Mouse (Mus musculus) midbrain, embryonic 13.5 days (tissue): ENCODE measurements around the gene Usp45. TPM values are rescaled to one million over a fixed set of nuclear protein-coding genes. Genes with fewer than 3 reads are reported as not detected.

Source experiments
- ATAC-seq: fragments of 200-750 bp; cut with Nextera tagmentation; 2 replicates; pipeline ENCODE4 v1.8.0; 2017; ENCODE audit warnings: mild to moderate bottlenecking, moderate TSS enrichment, moderate library complexity
- H3K27ac ChIP-seq: fragments of 300-500 bp; sonication (generic); 2 replicates; pipeline ENCODE4 v1.5.1; 2015; ENCODE audit warnings: inconsistent platforms, mild to moderate bottlenecking, moderate library complexity
- H3K27me3 ChIP-seq: fragments of 300-500 bp; sonication (generic); 2 replicates; pipeline ENCODE4 v1.6.1; 2015; ENCODE audit warnings: mild to moderate bottlenecking, inconsistent platforms
- H3K36me3 ChIP-seq: fragments of 300-500 bp; sonication (generic); 2 replicates; pipeline ENCODE4 v1.6.1; 2015; ENCODE audit warnings: mild to moderate bottlenecking, inconsistent platforms
- H3K4me1 ChIP-seq: fragments of 300-500 bp; sonication (generic); replicated peaks from 2 replicates; pipeline ENCODE4 v1.6.1; 2015; ENCODE audit warnings: inconsistent platforms
- H3K4me2 ChIP-seq: fragments of 300-500 bp; sonication (generic); replicated peaks from 2 replicates; pipeline ENCODE4 v1.6.1; 2015; ENCODE audit warnings: moderate library complexity, mild to moderate bottlenecking, inconsistent platforms
- H3K4me3 ChIP-seq: fragments of 300-500 bp; sonication (generic); replicated peaks from 2 replicates; pipeline ENCODE4 v1.5.1; 2015; ENCODE audit warnings: mild to moderate bottlenecking, inconsistent platforms
- H3K9ac ChIP-seq: fragments of 300-500 bp; sonication (generic); replicated peaks from 2 replicates; pipeline ENCODE4 v1.6.1; 2015; ENCODE audit warnings: mild to moderate bottlenecking, inconsistent platforms
- H3K9me3 ChIP-seq: fragments of 300-500 bp; sonication (generic); 2 replicates; pipeline ENCODE4 v1.6.1; 2016; ENCODE audit warnings: mild to moderate bottlenecking, inconsistent platforms
- WGBS: fragments of 180-500 bp; shearing (Covaris S2); methylation state at CpG from one replicate; pipeline ENCODE4 v1.1.7; 2015; 5-methylcytosine and 5-hydroxymethylcytosine counted together
- polyA plus RNA-seq: library from polyadenylated mRNA; unstranded; fragments of >200 nt; fragmentation: Nextera tagmentation; extraction: Ambion mirVana; gene quantifications from 2 replicates; pipeline ENCODE4 v1.2.1, GENCODE M21; 2015

Gene Usp45
- polyA plus RNA-seq, 1 experiment from 2014 or later: 7.8 TPM

GRCm38 (mm10) chr4:21801620-21802019, 34.7 kb downstream of the Usp45 start:
- no peak overlapping the region for H3K4me2 ChIP-seq
- H3K36me3 ChIP-seq: peaks cover 54% of the 10 kb centered on the region
- 93% methylated on average over 2 of the region's 2 CpGs for WGBS

GRCm38 (mm10) chr4:21807204-21807603, 40.2 kb downstream of the Usp45 start:
- WGBS: 57% methylated on average over 5 of the region's 5 CpGs

More at GRCm38 (mm10) chr4:21801620-21802019, 34.7 kb downstream of the Usp45 start:
- no peaks in the 10 kb centered on the region for H3K27me3 ChIP-seq
- no peaks in the 10 kb centered on the region for H3K4me1 ChIP-seq
- no peak overlapping the region for H3K27ac ChIP-seq
- no peak overlapping the region for H3K4me3 ChIP-seq
- no peaks in the 10 kb centered on the region for H3K9me3 ChIP-seq
- no peak overlapping the region for H3K9ac ChIP-seq
- ATAC-seq: no peak

GRCm38 (mm10) chr4:21810608-21811007, 43.7 kb downstream of the Usp45 start:
- Histone ChIP-seq H3K36me3 (peaks cover 29% of the 10 kb centered on the region), H3K9ac (no peak overlapping the region), H3K27ac (no peak overlapping the region), H3K9me3 (no peaks in the 10 kb centered on the region), H3K4me2 (no peak overlapping the region), H3K4me3 (no peak overlapping the region), H3K27me3 (no peaks in the 10 kb centered on the region), H3K4me1 (no peaks in the 10 kb centered on the region)
- no peak for ATAC-seq
- 91% methylated on average over 3 of the region's 3 CpGs for WGBS

More at GRCm38 (mm10) chr4:21807204-21807603, 40.2 kb downstream of the Usp45 start:
- no peak overlapping the region for H3K4me2 ChIP-seq
- no peak overlapping the region for H3K27ac ChIP-seq
- H3K9me3 ChIP-seq: no peaks in the 10 kb centered on the region
- no peaks in the 10 kb centered on the region for H3K27me3 ChIP-seq
- H3K36me3 ChIP-seq: peaks cover 43% of the 10 kb centered on the region
- H3K9ac ChIP-seq: no peak overlapping the region
- ATAC-seq: no peak
- H3K4me3 ChIP-seq: no peak overlapping the region
- no peaks in the 10 kb centered on the region for H3K4me1 ChIP-seq

- Histone ChIP-seq H3K4me3 (no peak overlapping the region), H3K27me3 (no peaks in the 10 kb centered on the region), H3K4me2 (no peak overlapping the region), H3K36me3 (peaks cover 38% of the 10 kb centered on the region), H3K9ac (no peak overlapping the region), H3K27ac (no peak overlapping the region), H3K9me3 (no peaks in the 10 kb centered on the region), H3K4me1 (no peaks in the 10 kb centered on the region)
- 92% methylated on average over 6 of the region's 6 CpGs for WGBS
- ATAC-seq: no peak
Measured at GRCm38 (mm10) chr4:21812635-21813034, 45.7 kb downstream of the Usp45 start.

- Histone ChIP-seq H3K27ac (no peak overlapping the region), H3K4me3 (no peak overlapping the region), H3K9ac (no peak overlapping the region), H3K27me3 (no peaks in the 10 kb centered on the region), H3K9me3 (no peaks in the 10 kb centered on the region), H3K4me1 (no peaks in the 10 kb centered on the region), H3K4me2 (no peak overlapping the region), H3K36me3 (peaks cover 40% of the 10 kb centered on the region)
- WGBS: 40% methylated on average over 2 of the region's 2 CpGs
- peak; percentile 93 for ATAC-seq
Measured at GRCm38 (mm10) chr4:21814029-21814428, 47.1 kb downstream of the Usp45 start.

- H3K36me3 ChIP-seq: peaks cover 46% of the 10 kb centered on the region
- no peaks in the 10 kb centered on the region for H3K4me1 ChIP-seq
- H3K4me2 ChIP-seq: no peak overlapping the region
- H3K9me3 ChIP-seq: no peaks in the 10 kb centered on the region
- no peak overlapping the region for H3K4me3 ChIP-seq
- no peak overlapping the region for H3K27ac ChIP-seq
- ATAC-seq: no peak
- H3K9ac ChIP-seq: no peak overlapping the region
- no peaks in the 10 kb centered on the region for H3K27me3 ChIP-seq
- WGBS: 89% methylated on average over 2 of the region's 2 CpGs
Measured at GRCm38 (mm10) chr4:21826616-21827015, 59.7 kb downstream of the Usp45 start.

GRCm38 (mm10) chr4:21832844-21833243, 65.9 kb downstream of the Usp45 start:
- WGBS: 94% methylated on average over 8 of the region's 8 CpGs
- H3K4me3 ChIP-seq: no peak overlapping the region
- no peak overlapping the region for H3K9ac ChIP-seq
- H3K27me3 ChIP-seq: no peaks in the 10 kb centered on the region
- no peak overlapping the region for H3K4me2 ChIP-seq
- no peaks in the 10 kb centered on the region for H3K9me3 ChIP-seq
- peaks cover 26% of the 10 kb centered on the region for H3K36me3 ChIP-seq
- H3K27ac ChIP-seq: no peak overlapping the region
- H3K4me1 ChIP-seq: no peaks in the 10 kb centered on the region
- ATAC-seq: no peak

- no peaks in the 10 kb centered on the region for H3K9me3 ChIP-seq
- peaks cover 27% of the 10 kb centered on the region for H3K4me1 ChIP-seq
- WGBS: under 1% methylated on average over 50 of the region's 50 CpGs
- no peaks in the 10 kb centered on the region for H3K36me3 ChIP-seq
- no peaks in the 10 kb centered on the region for H3K27me3 ChIP-seq
- ATAC-seq: peak; percentile 98
- peak within 1 kb of the TSS; percentile 88 for H3K4me3 ChIP-seq
- H3K9ac ChIP-seq: peak within 1 kb of the TSS; percentile 86
- peak within 1 kb of the TSS; percentile 97 for H3K27ac ChIP-seq
- H3K4me2 ChIP-seq: peak within 1 kb of the TSS; percentile 54
Measured at GRCm38 (mm10) chr4:21847481-21848286, 80.7 kb downstream of the Usp45 start, which contains the start of gene Pnisr. Pnisr (plus strand) TSS chr4:21847583.

- peaks cover 27% of the 10 kb centered on the region for H3K4me1 ChIP-seq
- H3K36me3 ChIP-seq: no peaks in the 10 kb centered on the region
- WGBS: 0% methylated on average over 24 of the region's 24 CpGs
- no peaks in the 10 kb centered on the region for H3K27me3 ChIP-seq
- peak; percentile 87 for ATAC-seq
- H3K27ac ChIP-seq: peak overlapping the region; percentile 97
- peak overlapping the region; percentile 86 for H3K9ac ChIP-seq
- peak overlapping the region; percentile 54 for H3K4me2 ChIP-seq
- H3K9me3 ChIP-seq: no peaks in the 10 kb centered on the region
- peak overlapping the region; percentile 88 for H3K4me3 ChIP-seq
Measured at GRCm38 (mm10) chr4:21848287-21848630, 81.3 kb downstream of the Usp45 start.

- ATAC-seq: no peak
- Histone ChIP-seq H3K9me3 (no peaks in the 10 kb centered on the region), H3K9ac (no peak overlapping the region), H3K36me3 (peaks cover 56% of the 10 kb centered on the region), H3K4me3 (no peak overlapping the region), H3K27ac (no peak overlapping the region), H3K27me3 (no peaks in the 10 kb centered on the region), H3K4me2 (no peak overlapping the region), H3K4me1 (no peaks in the 10 kb centered on the region)
- 72% methylated on average over 1 of the region's 1 CpGs for WGBS
Measured at GRCm38 (mm10) chr4:21857481-21857880, 90.5 kb downstream of the Usp45 start.

GRCm38 (mm10) chr4:21865226-21865625, 98.3 kb downstream of the Usp45 start:
- Histone ChIP-seq H3K27me3 (no peaks in the 10 kb centered on the region), H3K9me3 (no peaks in the 10 kb centered on the region), H3K36me3 (peaks cover 63% of the 10 kb centered on the region), H3K4me2 (no peak overlapping the region), H3K9ac (no peak overlapping the region), H3K4me1 (no peaks in the 10 kb centered on the region), H3K27ac (no peak overlapping the region), H3K4me3 (no peak overlapping the region)
- 97% methylated on average over 1 of the region's 1 CpGs for WGBS
- no peak for ATAC-seq

GRCm38 (mm10) chr4:21878776-21879175, 111.8 kb downstream of the Usp45 start:
- 35% methylated on average over 6 of the region's 6 CpGs for WGBS
- ATAC-seq: no peak
- Histone ChIP-seq H3K27ac (no peak overlapping the region), H3K9ac (no peak overlapping the region; the same call in 1 of the 2 replicates), H3K36me3 (peaks cover 19% of the 10 kb centered on the region), H3K4me3 (peak overlapping the region; percentile 78), H3K4me1 (peaks cover 6% of the 10 kb centered on the region; the same call in 1 of the 2 replicates), H3K4me2 (peak overlapping the region; percentile 62), H3K27me3 (no peaks in the 10 kb centered on the region), H3K9me3 (no peaks in the 10 kb centered on the region)
